9 mouse cellular contexts compared by ENCODE assay signal in the genomic region with DNA sequence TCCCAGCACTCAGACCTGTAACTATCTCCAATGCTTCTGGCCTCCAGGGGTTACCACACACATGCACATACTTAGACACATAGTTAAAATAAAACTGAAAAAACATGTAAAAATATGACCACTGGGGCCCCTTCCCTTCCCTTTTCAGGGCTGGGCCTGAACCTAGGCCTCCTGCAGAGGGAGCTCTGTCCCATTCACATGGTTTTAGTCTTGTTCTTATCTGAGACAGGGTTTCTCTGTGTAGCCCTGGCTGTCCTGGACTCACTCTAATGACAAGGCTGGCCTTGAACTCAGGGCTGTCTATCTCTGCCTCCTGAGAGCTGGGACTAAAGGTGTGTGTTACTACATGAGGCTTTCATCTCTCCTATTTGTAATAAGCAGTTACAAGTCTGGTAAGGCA. TPM values are rescaled to one million over a fixed set of nuclear protein-coding genes. Genes with fewer than 3 reads are reported as not detected.
A peak's percentile ranks its signal among the peaks of the same experiment; 100 is the strongest.
DNase-seq lines count a peak whose midpoint lies in the region; ATAC-seq lines count a peak whose summit lies in the region.
"Had no signal": no experiment of that assay in that cellular context is flagged by ENCODE, and none has a peak within 500 bp of the region (broad histone marks: within the 10 kb centered on the region; RNA-seq: fewer than 3 reads in every experiment).

No protein-coding gene starts in this region.

- no peak overlapping the region for H3K27ac ChIP-seq in kidney, embryonic 16.5 days (ENCODE audit: low read length)
- H3K27ac ChIP-seq in limb, embryonic 10.5 days = no peak overlapping the region
- H3K27ac ChIP-seq: liver, embryonic 15.5 days had no signal

- H3K4me3 ChIP-seq in kidney, embryonic 16.5 days (ENCODE audit: low read length) = no peak overlapping the region
- no peak overlapping the region for H3K4me3 ChIP-seq in limb, embryonic 10.5 days
- H3K4me3 ChIP-seq: liver, embryonic 15.5 days had no signal

- DNase-seq in adrenal gland, postnatal 10 days = peak; percentile 28
- no peak for DNase-seq in adrenal gland, adult 8-10 months
- DNase-seq in kidney, postnatal 36 days = peak; percentile 11 to 54
- DNase-seq in R1 (ENCODE audit: low read depth, low spot score) = peak; percentile 34
- peak; percentile 17 for DNase-seq in lung, postnatal 36 days
- no peak for DNase-seq in cerebellum, adult 9-10 months
- no peak for DNase-seq in limb, embryonic 10.5 days (ENCODE audit: low spot score)

- H3K36me3 ChIP-seq in kidney, embryonic 16.5 days (ENCODE audit: insufficient read depth, low read length) = peaks cover 23% of the 10 kb centered on the region
- peaks cover 43% of the 10 kb centered on the region for H3K36me3 ChIP-seq in limb, embryonic 10.5 days

- H3K4me1 ChIP-seq in kidney, embryonic 16.5 days (ENCODE audit: insufficient read depth, low read length) = no peaks in the 10 kb centered on the region
- peaks cover 6% of the 10 kb centered on the region; the same call in 1 of the 2 replicates for H3K4me1 ChIP-seq in limb, embryonic 10.5 days
- H3K4me1 ChIP-seq: liver, embryonic 15.5 days had no signal

- no peaks in the 10 kb centered on the region for H3K27me3 ChIP-seq in kidney, embryonic 16.5 days (ENCODE audit: insufficient read depth, low read length)
- H3K27me3 ChIP-seq in limb, embryonic 10.5 days (ENCODE audit: low read depth, poor library complexity, severe bottlenecking) = no peaks in the 10 kb centered on the region
- H3K27me3 ChIP-seq: liver, embryonic 15.5 days had no signal

- H3K9me3 ChIP-seq in kidney, embryonic 16.5 days (ENCODE audit: low read length) = no peaks in the 10 kb centered on the region
- no peaks in the 10 kb centered on the region for H3K9me3 ChIP-seq in limb, embryonic 10.5 days (replicated peaks)
- H3K9me3 ChIP-seq: liver, embryonic 15.5 days had no signal

- no peak; the same call in 1 of the 2 replicates for ATAC-seq in kidney, embryonic 16.5 days (ENCODE audit: low FRiP score, low TSS enrichment)

- H3K9ac ChIP-seq in kidney, embryonic 16.5 days (replicated peaks; ENCODE audit: low read length) = no peak overlapping the region
- H3K9ac ChIP-seq: liver, embryonic 15.5 days had no signal

- H3K4me2 ChIP-seq in kidney, embryonic 16.5 days (replicated peaks; ENCODE audit: low read depth, low read length) = no peak overlapping the region
- H3K4me2 ChIP-seq: liver, embryonic 15.5 days had no signal

RNA-seq across cellular contexts. Expression of a gene that starts 42.0 kb away (rescaled TPM):
- 10 to 100 TPM; 76.7 to 76.9 TPM for total RNA-seq in adrenal gland, postnatal 10 days (2021)
- 10 to 100 TPM; 72.1 to 80.4 (median 78.2) TPM for total RNA-seq in adrenal gland, adult 8-10 months (2022)
- polyA plus RNA-seq in kidney, embryonic 16.5 days (2015; fragmentation: Nextera tagmentation; extraction: Ambion mirVana) = 208 and 209 TPM in 2 replicates
- 179 and 186 TPM in 2 replicates for polyA plus RNA-seq in limb, embryonic 10.5 days (2016; fragmentation: Nextera tagmentation; extraction: Ambion mirVana)

RNA-seq across cellular contexts. Expression of a gene that starts 42.6 kb away (rescaled TPM):
- total RNA-seq in adrenal gland, postnatal 10 days (2021) = not detected
- 1 to 10 TPM in 1 of 4 experiments, not detected in 3; 5.3 TPM for total RNA-seq in adrenal gland, adult 8-10 months (2022)
- 1.5 and 3.9 TPM in 2 replicates for polyA plus RNA-seq in kidney, embryonic 16.5 days (2015; fragmentation: Nextera tagmentation; extraction: Ambion mirVana)
- polyA plus RNA-seq in limb, embryonic 10.5 days (2016; fragmentation: Nextera tagmentation; extraction: Ambion mirVana) = 0.79 and 1.1 TPM in 2 replicates
- polyA plus RNA-seq: liver, embryonic 15.5 days had no signal

Comparison
In these comparisons a context has a peak if more than half of its experiments do, and no peak if none do; other contexts are left out.
1. DNase-seq: peak in adrenal gland, postnatal 10 days (single experiment), kidney, postnatal 36 days (2 of 2), R1 (single experiment) and lung, postnatal 36 days (single experiment); none in adrenal gland, adult 8-10 months (single experiment), cerebellum, adult 9-10 months (single experiment) and limb, embryonic 10.5 days (single experiment).